ENCODE assay signal across 20 mouse cellular contexts in the genomic region with DNA sequence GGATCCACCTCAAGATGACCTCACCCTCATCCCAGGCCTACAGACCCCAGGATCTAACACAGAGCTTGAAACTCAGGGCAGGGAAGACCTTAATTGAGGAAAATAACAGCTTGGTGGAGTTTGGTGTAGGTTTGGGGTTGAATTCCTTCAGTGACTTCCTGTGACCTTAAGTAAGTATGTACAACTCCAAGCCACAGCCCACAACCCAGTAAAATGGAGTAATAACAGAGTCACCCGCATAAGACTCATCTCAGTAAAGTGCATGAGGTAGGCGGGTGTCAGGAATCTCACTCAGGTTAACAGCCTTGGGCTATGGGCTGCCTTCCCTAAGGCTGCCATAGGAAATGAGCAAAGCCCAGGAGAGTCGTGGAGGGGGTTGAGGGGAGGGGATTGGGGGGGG. TPM values are rescaled to one million over a fixed set of nuclear protein-coding genes. Genes with fewer than 3 reads are reported as not detected.
"Had no signal": no experiment of that assay in that cellular context is flagged by ENCODE, and none has a peak within 500 bp of the region (broad histone marks: within the 10 kb centered on the region; RNA-seq: fewer than 3 reads in every experiment).

No protein-coding gene starts in this region.

- H3K4me3 ChIP-seq: layer of hippocampus, adult 2 months; liver, embryonic 13.5 days; midbrain, embryonic 10.5 days; neural tube, embryonic 12.5 days; neural tube, embryonic 15.5 days; stomach, embryonic 15.5 days had no signal

- H3K4me1 ChIP-seq: neural tube, embryonic 12.5 days; neural tube, embryonic 15.5 days had no signal

- H3K27ac ChIP-seq: kidney, postnatal 0 days; layer of hippocampus, adult 2 months; liver, embryonic 13.5 days; midbrain, embryonic 10.5 days; neural tube, embryonic 12.5 days; neural tube, embryonic 15.5 days; stomach, embryonic 15.5 days had no signal

- H3K4me2 ChIP-seq: liver, embryonic 13.5 days; neural tube, embryonic 12.5 days; neural tube, embryonic 15.5 days; stomach, embryonic 15.5 days had no signal

- H3K9me3 ChIP-seq: liver, embryonic 13.5 days; midbrain, embryonic 10.5 days; neural tube, embryonic 12.5 days; neural tube, embryonic 15.5 days; stomach, embryonic 15.5 days had no signal

- DNase-seq: kidney, adult 18-20 months; layer of hippocampus, adult 9-11 months; liver, embryonic 13.5 days; lung, adult 2 months; lung, postnatal 14 days; lung, postnatal 4 days; midbrain, embryonic 14.5 days; retina, postnatal 1 day; right cerebral cortex, postnatal 25 days; spleen, adult 18-20 months; thymus, adult 18-20 months; thymus, postnatal 36 days had no signal

- H3K9ac ChIP-seq: liver, embryonic 13.5 days; neural tube, embryonic 12.5 days; neural tube, embryonic 15.5 days; stomach, embryonic 15.5 days had no signal

- H3K36me3 ChIP-seq: liver, embryonic 13.5 days; midbrain, embryonic 10.5 days; neural tube, embryonic 12.5 days; neural tube, embryonic 15.5 days; stomach, embryonic 15.5 days had no signal

- H3K27me3 ChIP-seq: liver, embryonic 13.5 days; neural tube, embryonic 12.5 days; neural tube, embryonic 15.5 days; stomach, embryonic 15.5 days had no signal

RNA-seq across cellular contexts. Expression of gene Dock3, which starts 33.0 kb away (rescaled TPM):
- total RNA-seq: liver, adult 2 months; megakaryocyte, adult 5-6 weeks had no signal
- polyA plus RNA-seq: liver, adult 2 months had no signal
